Mouse (Mus musculus): ENCODE results near the gene Bsg. TPM values are rescaled to one million over a fixed set of nuclear protein-coding genes. Genes with fewer than 3 reads are reported as not detected.
A peak's percentile ranks its signal among the peaks of the same experiment; 100 is the strongest.

Gene Bsg
- 591 and 608 TPM in 2 replicates for polyA plus RNA-seq (2016; fragmentation: Nextera tagmentation; extraction: Ambion mirVana)

- H3K27me3 ChIP-seq (replicated peaks; ENCODE audit: low read depth, poor library complexity, severe bottlenecking): no peaks in the 10 kb centered on the region
- peaks cover 53% of the 10 kb centered on the region for H3K4me1 ChIP-seq
- peaks cover 38% of the 10 kb centered on the region for H3K36me3 ChIP-seq (replicated peaks)
- WGBS: 1% methylated on average over 65 of the region's 65 CpGs
- H3K9me3 ChIP-seq: no peaks in the 10 kb centered on the region
- H3K4me3 ChIP-seq: peak within 1 kb of the TSS; percentile 69
- DNase-seq (ENCODE audit: low spot score): peak; percentile 100
- peak within 1 kb of the TSS; percentile 92 for H3K27ac ChIP-seq (replicated peaks)
Observed at GRCm38 (mm10) chr10:79704065-79704969, at the start of gene Bsg. Bsg (plus strand) TSS chr10:79704491.

GRCm38 (mm10) chr10:79654946-79655395 lies 49.3 kb upstream of the Bsg start:
- Histone ChIP-seq H3K4me3 (no peak overlapping the region), H3K9me3 (no peaks in the 10 kb centered on the region), H3K36me3 (replicated peaks) (no peaks in the 10 kb centered on the region), H3K27ac (replicated peaks) (no peak overlapping the region), H3K27me3 (replicated peaks; ENCODE audit: low read depth, poor library complexity, severe bottlenecking) (peaks cover 16% of the 10 kb centered on the region; the same call in 1 of the 2 replicates), H3K4me1 (peaks cover 11% of the 10 kb centered on the region)
- peak; percentile 77 for DNase-seq (ENCODE audit: low spot score)
- WGBS: 31% methylated on average over 1 of the region's 1 CpGs

- Histone ChIP-seq H3K27me3 (replicated peaks; ENCODE audit: low read depth, poor library complexity, severe bottlenecking) (peaks cover 7% of the 10 kb centered on the region; the same call in 1 of the 2 replicates), H3K4me3 (no peak overlapping the region), H3K36me3 (replicated peaks) (no peaks in the 10 kb centered on the region), H3K27ac (replicated peaks) (no peak overlapping the region), H3K9me3 (no peaks in the 10 kb centered on the region), H3K4me1 (peaks cover 16% of the 10 kb centered on the region)
- DNase-seq (ENCODE audit: low spot score): peak; percentile 52
- 20% methylated on average over 4 of the region's 4 CpGs for WGBS
Observed at GRCm38 (mm10) chr10:79658829-79659228, 45.5 kb upstream of the Bsg start.

- H3K27ac ChIP-seq (replicated peaks): no peak overlapping the region
- peaks cover 7% of the 10 kb centered on the region; the same call in 1 of the 2 replicates for H3K27me3 ChIP-seq (replicated peaks; ENCODE audit: low read depth, poor library complexity, severe bottlenecking)
- H3K36me3 ChIP-seq (replicated peaks): no peaks in the 10 kb centered on the region
- peaks cover 14% of the 10 kb centered on the region for H3K4me1 ChIP-seq
- H3K4me3 ChIP-seq: no peak overlapping the region
- no peaks in the 10 kb centered on the region for H3K9me3 ChIP-seq
- DNase-seq (ENCODE audit: low spot score): no peak
- 84% methylated on average over 2 of the region's 2 CpGs for WGBS
Observed at GRCm38 (mm10) chr10:79660298-79660697, 44.0 kb upstream of the Bsg start.

GRCm38 (mm10) chr10:79661861-79662260 lies 42.4 kb upstream of the Bsg start:
- 0 out of 2 replicates have a peak overlapping the region, but pooled peaks have one; percentile 1 for H3K27ac ChIP-seq (replicated peaks)
- no peaks in the 10 kb centered on the region for H3K36me3 ChIP-seq (replicated peaks)
- H3K4me3 ChIP-seq: no peak overlapping the region
- no peak for DNase-seq (ENCODE audit: low spot score)
- 50% methylated on average over 3 of the region's 3 CpGs for WGBS
- peaks cover 11% of the 10 kb centered on the region for H3K4me1 ChIP-seq
- no peaks in the 10 kb centered on the region; the same call in 1 of the 2 replicates for H3K27me3 ChIP-seq (replicated peaks; ENCODE audit: low read depth, poor library complexity, severe bottlenecking)
- H3K9me3 ChIP-seq: no peaks in the 10 kb centered on the region

- DNase-seq (ENCODE audit: low spot score): peak; percentile 90
- 10% methylated on average over 13 of the region's 13 CpGs for WGBS
- Histone ChIP-seq H3K27me3 (replicated peaks; ENCODE audit: low read depth, poor library complexity, severe bottlenecking) (no peaks in the 10 kb centered on the region; the same call in 1 of the 2 replicates), H3K4me1 (peaks cover 11% of the 10 kb centered on the region), H3K36me3 (replicated peaks) (no peaks in the 10 kb centered on the region), H3K27ac (replicated peaks) (peak within 1 kb of the TSS; percentile 4; the same call in 1 of the 2 replicates), H3K9me3 (no peaks in the 10 kb centered on the region), H3K4me3 (peak within 1 kb of the TSS; percentile 23)
Observed at GRCm38 (mm10) chr10:79664131-79664665, 40.1 kb upstream of the Bsg start, which contains the start of gene Madcam1. Madcam1 (plus strand) TSS chr10:79664559.

- Histone ChIP-seq H3K27ac (replicated peaks) (no peak overlapping the region), H3K4me1 (peaks cover 12% of the 10 kb centered on the region), H3K4me3 (no peak overlapping the region), H3K9me3 (no peaks in the 10 kb centered on the region), H3K27me3 (replicated peaks; ENCODE audit: low read depth, poor library complexity, severe bottlenecking) (no peaks in the 10 kb centered on the region; the same call in 1 of the 2 replicates), H3K36me3 (replicated peaks) (no peaks in the 10 kb centered on the region)
- WGBS: 83% methylated on average over 8 of the region's 8 CpGs
- no peak for DNase-seq (ENCODE audit: low spot score)
Observed at GRCm38 (mm10) chr10:79665051-79665450, 39.2 kb upstream of the Bsg start.

- 72% methylated on average over 9 of the region's 9 CpGs for WGBS
- Histone ChIP-seq H3K4me3 (no peak overlapping the region), H3K27ac (replicated peaks) (no peak overlapping the region), H3K36me3 (replicated peaks) (no peaks in the 10 kb centered on the region), H3K9me3 (no peaks in the 10 kb centered on the region), H3K27me3 (replicated peaks; ENCODE audit: low read depth, poor library complexity, severe bottlenecking) (no peaks in the 10 kb centered on the region; the same call in 1 of the 2 replicates), H3K4me1 (peaks cover 27% of the 10 kb centered on the region)
- DNase-seq (ENCODE audit: low spot score): no peak
Observed at GRCm38 (mm10) chr10:79666493-79666892, 37.8 kb upstream of the Bsg start.

GRCm38 (mm10) chr10:79668076-79668475 lies 36.2 kb upstream of the Bsg start:
- H3K27ac ChIP-seq (replicated peaks): no peak overlapping the region
- H3K36me3 ChIP-seq (replicated peaks): peaks cover 12% of the 10 kb centered on the region
- no peaks in the 10 kb centered on the region; the same call in 1 of the 2 replicates for H3K27me3 ChIP-seq (replicated peaks; ENCODE audit: low read depth, poor library complexity, severe bottlenecking)
- WGBS: 79% methylated on average over 5 of the region's 5 CpGs
- peaks cover 32% of the 10 kb centered on the region for H3K4me1 ChIP-seq
- H3K9me3 ChIP-seq: no peaks in the 10 kb centered on the region
- no peak overlapping the region for H3K4me3 ChIP-seq
- no peak for DNase-seq (ENCODE audit: low spot score)

- WGBS: 0% methylated on average over 45 of the region's 45 CpGs
Observed at GRCm38 (mm10) chr10:79668771-79669575, 35.3 kb upstream of the Bsg start, which contains the start of gene Tpgs1. Tpgs1 (plus strand) TSS chr10:79669369.

GRCm38 (mm10) chr10:79669576-79670057 lies 34.7 kb upstream of the Bsg start:
- WGBS: under 1% methylated on average over 47 of the region's 47 CpGs
- Histone ChIP-seq H3K4me3 (peak overlapping the region; percentile 94), H3K9me3 (no peaks in the 10 kb centered on the region), H3K4me1 (peaks cover 21% of the 10 kb centered on the region), H3K27me3 (replicated peaks; ENCODE audit: low read depth, poor library complexity, severe bottlenecking) (no peaks in the 10 kb centered on the region; the same call in 1 of the 2 replicates), H3K27ac (replicated peaks) (peak overlapping the region; percentile 96), H3K36me3 (replicated peaks) (peaks cover 23% of the 10 kb centered on the region)
- DNase-seq (ENCODE audit: low spot score): peak; percentile 91

More at GRCm38 (mm10) chr10:79668771-79669575, 35.3 kb upstream of the Bsg start, which contains the start of gene Tpgs1:
- Histone ChIP-seq H3K4me3 (peak within 1 kb of the TSS; percentile 94), H3K9me3 (no peaks in the 10 kb centered on the region), H3K27ac (replicated peaks) (peak within 1 kb of the TSS; percentile 96), H3K36me3 (replicated peaks) (peaks cover 21% of the 10 kb centered on the region), H3K27me3 (replicated peaks; ENCODE audit: low read depth, poor library complexity, severe bottlenecking) (no peaks in the 10 kb centered on the region; the same call in 1 of the 2 replicates), H3K4me1 (peaks cover 26% of the 10 kb centered on the region)
- DNase-seq (ENCODE audit: low spot score): peak; percentile 91

Measured in embryonic facial prominence, embryonic 10.5 days (tissue).